Mouse (Mus musculus): ENCODE data around the gene Nt5dc2. TPM values are rescaled to one million over a fixed set of nuclear protein-coding genes. Genes with fewer than 3 reads are reported as not detected.

The Nt5dc2 gene
- polyA plus RNA-seq, 1 experiment from 2014 or later, result 517 TPM

DNA sequence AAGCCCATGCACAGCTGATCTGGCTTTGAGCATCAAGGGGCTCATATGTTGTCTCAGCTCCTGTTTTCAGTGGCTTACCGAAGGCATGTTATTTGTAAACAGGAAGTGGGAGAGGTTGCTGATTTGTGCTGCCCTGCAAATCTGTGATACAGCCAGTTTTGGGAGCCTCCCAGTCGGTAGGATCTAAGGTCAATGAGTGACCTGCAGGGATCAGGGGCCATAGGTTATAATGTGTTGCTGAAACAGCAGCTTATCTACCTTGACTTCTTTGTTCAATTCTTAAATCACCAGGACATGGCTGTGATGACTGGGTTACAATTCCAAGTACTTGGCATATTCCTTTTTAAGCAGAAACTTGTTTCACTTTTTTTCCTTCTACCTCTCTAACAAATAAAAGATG is 15.3 kb upstream of the Nt5dc2 start:
- Histone ChIP-seq H3K27ac (ENCODE audit: low read depth, low read length) (no peak overlapping the region), H3K4me2 (replicated peaks; ENCODE audit: low read depth, low read length) (no peak overlapping the region), H3K27me3 (ENCODE audit: control insufficient read depth, insufficient read depth, low read length) (no peaks in the 10 kb centered on the region), H3K4me3 (ENCODE audit: low read length) (no peak overlapping the region), H3K4me1 (ENCODE audit: control insufficient read depth, insufficient read depth, low read length) (no peaks in the 10 kb centered on the region), H3K9me3 (ENCODE audit: control insufficient read depth, low read length) (no peaks in the 10 kb centered on the region), H3K36me3 (ENCODE audit: control insufficient read depth, insufficient read depth, low read length) (peaks cover 73% of the 10 kb centered on the region), H3K9ac (ENCODE audit: low read depth, low read length) (no peak overlapping the region)
- WGBS, result 58% methylated on average over 2 of the region's 2 CpGs
- no peak for ATAC-seq (ENCODE audit: low FRiP score, low TSS enrichment)

DNA sequence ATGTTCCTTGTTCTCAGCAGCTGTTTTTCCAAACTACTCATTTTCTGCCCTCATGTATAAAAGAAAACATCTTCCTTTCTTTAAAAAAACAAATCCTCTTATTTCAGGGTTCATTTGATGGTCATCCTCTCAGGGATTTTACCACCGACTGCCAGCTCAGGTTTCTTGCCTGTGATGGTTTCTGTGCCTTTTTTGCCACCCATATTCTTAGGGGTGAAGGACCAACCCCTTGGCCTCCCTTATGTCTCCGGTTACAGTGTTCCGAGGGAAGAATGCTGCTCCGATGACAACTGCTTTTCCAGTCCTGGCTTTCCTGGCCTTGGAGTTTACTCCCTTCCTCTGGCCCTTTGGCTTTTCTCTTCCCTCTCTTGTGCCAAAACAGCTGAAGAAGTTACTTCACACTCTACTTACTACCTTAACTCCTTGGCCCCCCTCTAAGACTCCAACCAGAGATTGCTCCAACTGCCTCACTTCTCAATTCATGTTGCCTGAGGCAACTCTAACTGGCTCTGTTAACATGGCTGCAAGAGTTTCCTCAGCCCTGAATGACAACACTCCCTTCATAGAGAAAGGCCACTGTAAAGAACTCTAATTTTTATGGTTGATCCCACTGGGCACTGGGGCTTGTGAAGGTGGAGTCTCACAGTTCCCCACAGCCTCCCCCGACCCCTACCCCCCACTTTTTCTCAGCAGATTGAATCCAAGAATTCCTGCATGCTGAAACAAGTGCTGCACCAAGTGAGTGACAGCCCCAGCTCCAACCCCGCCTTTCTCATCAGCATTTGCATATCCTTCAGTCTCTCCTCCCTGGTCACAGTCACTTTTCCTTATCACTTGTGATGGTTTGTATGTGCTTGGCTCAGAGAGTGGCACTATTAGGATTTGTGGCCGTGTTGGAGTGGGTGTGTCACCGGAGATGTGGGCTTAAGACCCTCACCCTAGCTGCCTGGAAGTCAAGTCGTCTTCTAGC is 5.5 kb upstream of the Nt5dc2 start:
- Histone ChIP-seq H3K27me3 (ENCODE audit: control insufficient read depth, insufficient read depth, low read length) (no peaks in the 10 kb centered on the region), H3K9ac (ENCODE audit: low read depth, low read length) (peak overlapping the region; percentile 34; the same call in 1 of the 2 replicates), H3K36me3 (ENCODE audit: control insufficient read depth, insufficient read depth, low read length) (peaks cover 12% of the 10 kb centered on the region), H3K27ac (ENCODE audit: low read depth, low read length) (peak overlapping the region; percentile 74), H3K4me1 (ENCODE audit: control insufficient read depth, insufficient read depth, low read length) (peaks cover 32% of the 10 kb centered on the region), H3K4me2 (replicated peaks; ENCODE audit: low read depth, low read length) (peak overlapping the region; percentile 10; the same call in 1 of the 2 replicates), H3K9me3 (ENCODE audit: control insufficient read depth, low read length) (no peaks in the 10 kb centered on the region), H3K4me3 (ENCODE audit: low read length) (no peak overlapping the region)
- ATAC-seq (ENCODE audit: low FRiP score, low TSS enrichment), result peak; percentile 18; the same call in 1 of the 2 replicates
- 30% methylated on average over 9 of the region's 9 CpGs for WGBS

DNA sequence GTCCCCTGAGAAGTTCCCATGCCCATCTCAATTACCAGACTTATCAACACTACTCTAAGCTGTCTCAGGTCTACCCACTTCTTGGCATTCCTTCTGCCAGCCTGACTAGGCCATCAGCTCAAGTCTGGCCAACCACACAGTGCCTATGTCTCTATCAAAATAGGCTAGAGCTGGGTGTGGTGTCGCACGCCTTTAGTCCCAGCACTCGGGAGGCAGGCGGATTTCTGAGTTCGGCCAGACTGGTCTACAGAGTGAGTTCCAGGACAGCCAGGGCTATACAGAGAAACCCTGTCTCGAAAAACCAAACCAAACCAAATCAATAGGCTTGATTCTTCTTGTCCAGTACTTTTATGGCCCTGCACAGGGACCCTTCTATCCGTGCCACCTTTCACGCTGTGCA is 4.0 kb upstream of the Nt5dc2 start:
- no peaks in the 10 kb centered on the region for H3K9me3 ChIP-seq (ENCODE audit: control insufficient read depth, low read length)
- peaks cover 5% of the 10 kb centered on the region for H3K36me3 ChIP-seq (ENCODE audit: control insufficient read depth, insufficient read depth, low read length)
- H3K9ac ChIP-seq (ENCODE audit: low read depth, low read length), result no peak overlapping the region
- ATAC-seq (ENCODE audit: low FRiP score, low TSS enrichment), result no peak
- H3K27ac ChIP-seq (ENCODE audit: low read depth, low read length), result no peak overlapping the region
- H3K4me3 ChIP-seq (ENCODE audit: low read length), result no peak overlapping the region; the same call in 1 of the 2 replicates
- H3K4me2 ChIP-seq (replicated peaks; ENCODE audit: low read depth, low read length), result peak overlapping the region; percentile 19; the same call in 1 of the 2 replicates
- WGBS, result 93% methylated on average over 8 of the region's 8 CpGs
- no peaks in the 10 kb centered on the region for H3K27me3 ChIP-seq (ENCODE audit: control insufficient read depth, insufficient read depth, low read length)
- peaks cover 35% of the 10 kb centered on the region for H3K4me1 ChIP-seq (ENCODE audit: control insufficient read depth, insufficient read depth, low read length)

DNA sequence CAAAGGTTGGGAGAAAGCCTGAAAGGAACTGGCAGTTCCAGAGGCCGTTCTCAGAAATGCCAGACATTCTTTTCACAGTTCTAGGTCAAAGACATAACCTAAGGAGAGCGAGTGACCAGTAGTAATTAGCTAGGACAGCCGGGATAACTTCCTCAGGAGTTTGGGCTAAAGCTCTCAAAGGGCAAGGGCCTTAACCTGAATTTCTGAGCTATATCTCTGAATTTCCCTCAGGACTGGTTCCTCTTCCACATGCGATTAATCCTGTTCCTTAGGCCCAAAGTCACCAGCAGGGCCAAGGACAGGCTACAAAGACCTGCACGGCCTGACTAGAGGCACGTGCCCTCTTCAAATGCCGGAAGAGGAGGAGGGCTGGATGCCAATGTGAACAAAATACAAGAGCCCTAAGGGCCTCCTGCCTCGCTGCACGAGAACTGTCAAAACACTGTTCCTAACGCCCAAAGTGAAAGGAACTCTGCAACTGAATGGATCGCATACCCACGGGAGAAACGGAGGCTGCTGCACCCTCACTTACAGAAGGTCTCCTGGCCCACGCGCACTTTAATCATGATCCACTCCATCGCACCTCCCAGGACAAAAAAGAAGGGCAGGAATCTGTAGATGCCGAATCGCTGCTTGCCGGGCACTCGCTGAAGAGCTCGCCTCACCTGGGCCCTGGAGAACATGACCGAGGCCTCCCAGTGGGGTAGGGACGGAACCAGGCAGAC is 2.6 kb upstream of the Nt5dc2 start:
- peak overlapping the region; percentile 72 for H3K9ac ChIP-seq (ENCODE audit: low read depth, low read length)
- WGBS, result under 1% methylated on average over 23 of the region's 23 CpGs
- H3K36me3 ChIP-seq (ENCODE audit: control insufficient read depth, insufficient read depth, low read length), result peaks cover 4% of the 10 kb centered on the region; the same call in 1 of the 2 replicates
- H3K9me3 ChIP-seq (ENCODE audit: control insufficient read depth, low read length), result no peaks in the 10 kb centered on the region
- peak overlapping the region; percentile 78 for H3K27ac ChIP-seq (ENCODE audit: low read depth, low read length)
- no peaks in the 10 kb centered on the region for H3K27me3 ChIP-seq (ENCODE audit: control insufficient read depth, insufficient read depth, low read length)
- H3K4me1 ChIP-seq (ENCODE audit: control insufficient read depth, insufficient read depth, low read length), result peaks cover 49% of the 10 kb centered on the region
- peak overlapping the region; percentile 89 for H3K4me2 ChIP-seq (replicated peaks; ENCODE audit: low read depth, low read length)
- no peak for ATAC-seq (ENCODE audit: low FRiP score, low TSS enrichment)
- peak overlapping the region; percentile 71 for H3K4me3 ChIP-seq (ENCODE audit: low read length)

DNA sequence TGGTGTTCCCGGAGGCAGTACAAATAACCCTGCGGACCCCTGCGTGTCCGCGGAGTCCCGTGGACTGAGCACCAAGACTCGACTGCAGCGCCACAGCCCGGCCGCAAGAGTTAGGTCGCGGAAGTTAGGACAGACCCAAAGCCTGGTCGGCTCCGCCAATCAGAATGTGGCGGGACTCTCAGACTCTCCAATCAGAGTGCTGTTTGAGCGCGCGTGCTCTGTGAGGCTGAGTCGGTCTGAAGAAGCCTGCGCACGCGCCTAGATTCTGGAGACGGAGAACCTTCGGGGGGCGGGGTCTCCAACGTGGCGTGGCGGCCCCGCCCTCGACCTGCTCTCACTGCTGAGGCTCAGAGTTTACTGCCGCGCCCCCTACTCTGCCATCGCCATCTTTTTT is 2.0 kb upstream of the Nt5dc2 start, which contains the start of gene Smim4:
Smim4 (minus strand) TSS at position 131 of the 394 bp plus-strand sequence.
- under 1% methylated on average over 33 of the region's 33 CpGs for WGBS
- Histone ChIP-seq H3K9me3 (ENCODE audit: control insufficient read depth, low read length) (no peaks in the 10 kb centered on the region), H3K27me3 (ENCODE audit: control insufficient read depth, insufficient read depth, low read length) (no peaks in the 10 kb centered on the region), H3K27ac (ENCODE audit: low read depth, low read length) (peak within 1 kb of the TSS; percentile 91), H3K4me3 (ENCODE audit: low read length) (peak within 1 kb of the TSS; percentile 71), H3K9ac (ENCODE audit: low read depth, low read length) (peak within 1 kb of the TSS; percentile 72), H3K4me1 (ENCODE audit: control insufficient read depth, insufficient read depth, low read length) (peaks cover 52% of the 10 kb centered on the region), H3K36me3 (ENCODE audit: control insufficient read depth, insufficient read depth, low read length) (peaks cover 1% of the 10 kb centered on the region; the same call in 1 of the 2 replicates), H3K4me2 (replicated peaks; ENCODE audit: low read depth, low read length) (peak within 1 kb of the TSS; percentile 89)
- peak; percentile 93 for ATAC-seq (ENCODE audit: low FRiP score, low TSS enrichment)

DNA sequence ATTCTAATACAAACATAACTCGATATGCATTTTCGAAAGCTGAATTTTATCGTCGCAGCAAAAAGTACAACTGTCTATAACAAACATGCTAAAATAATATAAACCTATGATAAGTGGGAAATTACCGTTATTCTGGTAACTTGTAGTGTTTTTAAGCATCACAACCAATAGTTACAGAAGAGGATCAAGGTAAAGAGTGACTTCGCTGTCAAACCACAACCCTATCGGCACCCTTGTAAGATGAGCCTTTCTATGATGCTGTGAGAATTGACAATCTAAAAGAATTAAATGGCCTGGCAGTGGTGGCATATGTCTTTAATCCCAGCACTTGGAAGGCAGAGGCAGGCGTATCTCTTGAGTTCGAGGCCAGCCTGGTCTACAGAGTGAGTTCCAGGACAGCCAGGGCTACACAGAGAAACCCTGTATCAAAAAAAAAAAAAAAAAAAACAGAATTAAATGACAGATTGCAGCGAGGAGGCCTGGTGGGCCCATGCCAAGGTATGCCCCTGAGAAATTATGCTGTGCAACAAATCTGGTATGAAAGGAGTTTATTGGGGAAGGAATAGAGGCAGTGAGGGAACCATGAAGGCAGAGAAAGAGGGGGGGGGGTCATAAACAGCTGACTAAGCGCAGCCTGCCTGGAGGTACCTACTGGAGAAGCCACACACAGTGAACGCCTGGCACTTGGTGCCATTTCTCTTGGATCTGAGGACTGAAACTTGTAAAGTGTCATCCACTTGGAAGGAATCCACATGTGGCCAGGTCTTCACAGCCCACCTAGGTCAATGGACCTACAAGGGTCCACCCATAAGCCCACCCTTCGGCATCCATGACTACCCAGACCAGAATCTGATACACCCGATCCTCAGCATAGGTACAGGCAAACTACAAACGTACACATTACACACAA is 1.3 kb upstream of the Nt5dc2 start:
- 67% methylated on average over 15 of the region's 15 CpGs for WGBS
- Histone ChIP-seq H3K36me3 (ENCODE audit: control insufficient read depth, insufficient read depth, low read length) (peaks cover 4% of the 10 kb centered on the region; the same call in 1 of the 2 replicates), H3K27ac (ENCODE audit: low read depth, low read length) (peak overlapping the region; percentile 91), H3K4me3 (ENCODE audit: low read length) (peak overlapping the region; percentile 12; the same call in 1 of the 2 replicates), H3K4me2 (replicated peaks; ENCODE audit: low read depth, low read length) (peak overlapping the region; percentile 33; the same call in 1 of the 2 replicates), H3K4me1 (ENCODE audit: control insufficient read depth, insufficient read depth, low read length) (peaks cover 51% of the 10 kb centered on the region), H3K9ac (ENCODE audit: low read depth, low read length) (0 out of 2 replicates have a peak overlapping the region, but pooled peaks have one; percentile 95), H3K9me3 (ENCODE audit: control insufficient read depth, low read length) (no peaks in the 10 kb centered on the region), H3K27me3 (ENCODE audit: control insufficient read depth, insufficient read depth, low read length) (no peaks in the 10 kb centered on the region)
- no peak for ATAC-seq (ENCODE audit: low FRiP score, low TSS enrichment)

DNA sequence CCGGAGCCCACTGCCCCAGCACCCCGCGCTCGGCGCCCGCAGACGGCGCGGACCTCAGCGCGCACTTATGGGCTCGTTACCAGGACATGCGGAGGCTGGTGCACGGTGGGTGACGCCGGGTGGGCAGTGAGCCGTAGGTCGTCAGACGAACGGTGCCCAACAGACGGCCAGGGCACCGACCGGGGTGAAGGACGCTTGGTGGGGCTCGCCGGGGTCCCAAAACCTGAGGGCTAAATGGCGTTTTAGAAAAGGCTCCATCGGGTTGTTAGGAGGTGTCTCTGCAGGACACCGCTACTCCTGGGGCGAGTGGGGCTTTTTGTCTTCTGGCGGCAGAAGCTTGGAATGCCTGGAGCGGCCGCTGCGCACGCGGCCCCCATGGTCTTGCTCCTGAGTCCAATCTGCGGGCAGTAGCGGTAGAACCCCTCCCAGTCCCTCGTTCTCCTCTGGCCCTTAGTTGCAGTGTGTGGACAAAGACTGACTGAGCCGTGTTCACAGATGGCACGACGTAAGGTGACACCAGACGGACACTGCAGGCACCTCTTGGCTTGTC is 494 bp downstream of the Nt5dc2 start:
- peak overlapping the region; percentile 91 for H3K27ac ChIP-seq (ENCODE audit: low read depth, low read length)
- H3K4me3 ChIP-seq (ENCODE audit: low read length), result peak overlapping the region; percentile 95
- peak overlapping the region; percentile 95 for H3K9ac ChIP-seq (ENCODE audit: low read depth, low read length)
- under 1% methylated on average over 43 of the region's 43 CpGs for WGBS
- peaks cover 36% of the 10 kb centered on the region for H3K4me1 ChIP-seq (ENCODE audit: control insufficient read depth, insufficient read depth, low read length)
- H3K4me2 ChIP-seq (replicated peaks; ENCODE audit: low read depth, low read length), result peak overlapping the region; percentile 88
- H3K27me3 ChIP-seq (ENCODE audit: control insufficient read depth, insufficient read depth, low read length), result no peaks in the 10 kb centered on the region
- H3K36me3 ChIP-seq (ENCODE audit: control insufficient read depth, insufficient read depth, low read length), result peaks cover 22% of the 10 kb centered on the region
- ATAC-seq (ENCODE audit: low FRiP score, low TSS enrichment), result peak; percentile 6; the same call in 1 of the 2 replicates
- no peaks in the 10 kb centered on the region for H3K9me3 ChIP-seq (ENCODE audit: control insufficient read depth, low read length)

DNA sequence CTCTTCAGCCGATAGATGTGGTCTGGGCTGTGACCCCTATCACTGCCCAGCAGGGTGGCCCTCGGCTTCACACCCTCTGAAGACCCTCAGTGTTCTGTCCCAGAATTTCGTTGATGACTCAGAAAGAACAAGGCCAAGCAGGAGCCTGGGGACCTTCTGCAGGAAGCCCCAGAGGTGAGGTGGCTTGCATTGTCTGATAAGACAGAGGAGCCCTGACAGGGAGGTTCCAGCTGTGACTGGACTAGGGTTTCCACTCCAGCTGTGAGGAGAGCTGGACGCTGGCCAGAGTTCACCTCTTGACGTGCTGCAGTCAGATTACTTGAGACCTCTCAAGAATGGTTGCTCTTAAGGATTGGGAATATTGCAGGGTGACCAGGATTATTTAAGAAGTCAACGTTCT is 1.2 kb downstream of the Nt5dc2 start:
- ATAC-seq (ENCODE audit: low FRiP score, low TSS enrichment), result no peak
- WGBS, result 4% methylated on average over 6 of the region's 6 CpGs
- H3K9me3 ChIP-seq (ENCODE audit: control insufficient read depth, low read length), result no peaks in the 10 kb centered on the region
- peaks cover 32% of the 10 kb centered on the region for H3K4me1 ChIP-seq (ENCODE audit: control insufficient read depth, insufficient read depth, low read length)
- peak overlapping the region; percentile 95 for H3K4me3 ChIP-seq (ENCODE audit: low read length)
- peak overlapping the region; percentile 95 for H3K9ac ChIP-seq (ENCODE audit: low read depth, low read length)
- peak overlapping the region; percentile 88 for H3K4me2 ChIP-seq (replicated peaks; ENCODE audit: low read depth, low read length)
- no peak overlapping the region for H3K27ac ChIP-seq (ENCODE audit: low read depth, low read length)
- H3K36me3 ChIP-seq (ENCODE audit: control insufficient read depth, insufficient read depth, low read length), result peaks cover 29% of the 10 kb centered on the region
- no peaks in the 10 kb centered on the region for H3K27me3 ChIP-seq (ENCODE audit: control insufficient read depth, insufficient read depth, low read length)
